Mouse (Mus musculus) midbrain, embryonic 12.5 days (tissue): Measurements from ENCODE around the gene Cdk15. TPM values are rescaled to one million over a fixed set of nuclear protein-coding genes. Genes with fewer than 3 reads are reported as not detected.

Source experiments
- ATAC-seq: fragments of 200-750 bp; cut with Nextera tagmentation; 2 replicates; pipeline ENCODE4 v1.8.0; 2017; ENCODE audit warnings: low read depth, moderate TSS enrichment, moderate library complexity; ENCODE audit not compliant: low FRiP score
- H3K27ac ChIP-seq: fragments of 300-500 bp; sonication (generic); replicated peaks from 2 replicates; pipeline ENCODE4 v1.5.1; 2016; ENCODE audit warnings: mild to moderate bottlenecking
- H3K27me3 ChIP-seq: fragments of 300-500 bp; sonication (generic); 2 replicates; pipeline ENCODE4 v1.6.1; 2016; ENCODE audit warnings: mild to moderate bottlenecking
- H3K36me3 ChIP-seq: fragments of 300-500 bp; sonication (generic); 2 replicates; pipeline ENCODE4 v1.6.1; 2016
- H3K4me1 ChIP-seq: fragments of 300-500 bp; sonication (generic); 2 replicates; pipeline ENCODE4 v1.6.1; 2016
- H3K4me2 ChIP-seq: fragments of 300-500 bp; sonication (generic); replicated peaks from 2 replicates; pipeline ENCODE4 v1.6.1; 2016; ENCODE audit warnings: mild to moderate bottlenecking, moderate library complexity
- H3K4me3 ChIP-seq: fragments of 300-500 bp; sonication (generic); 2 replicates; pipeline ENCODE4 v1.5.1; 2016; ENCODE audit warnings: mild to moderate bottlenecking
- H3K9ac ChIP-seq: fragments of 300-500 bp; sonication (generic); replicated peaks from 2 replicates; pipeline ENCODE4 v1.6.1; 2016; ENCODE audit warnings: mild to moderate bottlenecking, moderate library complexity
- H3K9me3 ChIP-seq: fragments of 300-500 bp; sonication (generic); 2 replicates; pipeline ENCODE4 v1.6.1; 2016; ENCODE audit warnings: mild to moderate bottlenecking
- WGBS: fragments of 180-500 bp; shearing (Covaris S2); methylation state at CpG from one replicate; pipeline ENCODE4 v1.1.7; 2016; 5-methylcytosine and 5-hydroxymethylcytosine counted together
- polyA plus RNA-seq: library from polyadenylated mRNA; unstranded; fragments of >200 nt; fragmentation: Nextera tagmentation; extraction: Ambion mirVana; gene quantifications from 2 replicates; pipeline ENCODE4 v1.2.1, GENCODE M21; 2016

The Cdk15 gene
- polyA plus RNA-seq, 1 experiment from 2014 or later, result 0.28 TPM

- H3K27ac ChIP-seq, result peak overlapping the region; percentile 43; the same call in 1 of the 2 replicates
- H3K9ac ChIP-seq, result peak overlapping the region; percentile 79; the same call in 1 of the 2 replicates
- WGBS, result 1% methylated on average over 19 of the region's 19 CpGs
- no peaks in the 10 kb centered on the region for H3K9me3 ChIP-seq
- H3K4me1 ChIP-seq, result 0 out of 2 replicates have a peak, but pooled peaks cover 5% of the 10 kb centered on the region
- H3K4me3 ChIP-seq, result peak overlapping the region; percentile 81
- no peaks in the 10 kb centered on the region for H3K36me3 ChIP-seq
- peak overlapping the region; percentile 69 for H3K4me2 ChIP-seq
- no peaks in the 10 kb centered on the region for H3K27me3 ChIP-seq
- peak; percentile 17; the same call in 1 of the 2 replicates for ATAC-seq
Measured at GRCm38 (mm10) chr1:59237614-59238211, 19.0 kb upstream of the Cdk15 start.

GRCm38 (mm10) chr1:59243770-59244169 is 12.9 kb upstream of the Cdk15 start:
- 49% methylated on average over 2 of the region's 2 CpGs for WGBS
- Histone ChIP-seq H3K36me3 (no peaks in the 10 kb centered on the region), H3K9me3 (no peaks in the 10 kb centered on the region), H3K4me3 (no peak overlapping the region), H3K9ac (no peak overlapping the region), H3K27me3 (no peaks in the 10 kb centered on the region), H3K4me1 (no peaks in the 10 kb centered on the region), H3K27ac (no peak overlapping the region), H3K4me2 (no peak overlapping the region)
- ATAC-seq, result no peak

- Histone ChIP-seq H3K27me3 (no peaks in the 10 kb centered on the region), H3K4me1 (no peaks in the 10 kb centered on the region), H3K4me3 (no peak overlapping the region), H3K9me3 (no peaks in the 10 kb centered on the region), H3K36me3 (no peaks in the 10 kb centered on the region), H3K27ac (no peak overlapping the region), H3K4me2 (no peak overlapping the region), H3K9ac (no peak overlapping the region)
- WGBS, result 6% methylated on average over 9 of the region's 9 CpGs
- ATAC-seq, result 0 out of 2 replicates have a peak, but pooled peaks have one; percentile 52
Measured at GRCm38 (mm10) chr1:59247602-59248001, 9.1 kb upstream of the Cdk15 start.

GRCm38 (mm10) chr1:59252762-59253161 is 3.9 kb upstream of the Cdk15 start:
- Histone ChIP-seq H3K36me3 (no peaks in the 10 kb centered on the region), H3K27me3 (peaks cover 17% of the 10 kb centered on the region), H3K9me3 (no peaks in the 10 kb centered on the region), H3K4me3 (no peak overlapping the region), H3K27ac (no peak overlapping the region), H3K9ac (no peak overlapping the region), H3K4me1 (peaks cover 16% of the 10 kb centered on the region), H3K4me2 (peak overlapping the region; percentile 53)
- 5% methylated on average over 5 of the region's 7 CpGs for WGBS
- no peak for ATAC-seq

- no peak overlapping the region for H3K27ac ChIP-seq
Measured at GRCm38 (mm10) chr1:59253301-59253909, 3.3 kb upstream of the Cdk15 start.

GRCm38 (mm10) chr1:59257736-59258135 is 1.0 kb downstream of the Cdk15 start:
- Histone ChIP-seq H3K27ac (no peak overlapping the region), H3K9ac (no peak overlapping the region), H3K4me1 (peaks cover 19% of the 10 kb centered on the region), H3K4me3 (no peak overlapping the region), H3K36me3 (no peaks in the 10 kb centered on the region), H3K4me2 (no peak overlapping the region), H3K9me3 (no peaks in the 10 kb centered on the region), H3K27me3 (peaks cover 32% of the 10 kb centered on the region)
- 14% methylated on average over 3 of the region's 3 CpGs for WGBS
- ATAC-seq, result no peak

More at GRCm38 (mm10) chr1:59253301-59253909, 3.3 kb upstream of the Cdk15 start:
- Histone ChIP-seq H3K36me3 (no peaks in the 10 kb centered on the region), H3K4me2 (peak overlapping the region; percentile 53), H3K4me1 (peaks cover 19% of the 10 kb centered on the region), H3K27me3 (peaks cover 21% of the 10 kb centered on the region), H3K9ac (peak overlapping the region; percentile 20), H3K9me3 (no peaks in the 10 kb centered on the region), H3K4me3 (peak overlapping the region; percentile 26)
- WGBS, result 2% methylated on average over 15 of the region's 18 CpGs
- ATAC-seq, result peak; percentile 34; the same call in 1 of the 2 replicates

- WGBS, result 59% methylated on average over 8 of the region's 8 CpGs
- no peak overlapping the region for H3K9ac ChIP-seq
- no peak overlapping the region for H3K27ac ChIP-seq
- no peak overlapping the region for H3K4me2 ChIP-seq
- no peaks in the 10 kb centered on the region for H3K27me3 ChIP-seq
- no peaks in the 10 kb centered on the region for H3K9me3 ChIP-seq
- H3K4me1 ChIP-seq, result no peaks in the 10 kb centered on the region; the same call in 1 of the 2 replicates
- no peak overlapping the region for H3K4me3 ChIP-seq
- no peak for ATAC-seq
- H3K36me3 ChIP-seq, result no peaks in the 10 kb centered on the region
Measured at GRCm38 (mm10) chr1:59268931-59269330, 12.2 kb downstream of the Cdk15 start.

GRCm38 (mm10) chr1:59269466-59269865 is 12.8 kb downstream of the Cdk15 start:
- H3K4me1 ChIP-seq, result no peaks in the 10 kb centered on the region; the same call in 1 of the 2 replicates
- H3K9ac ChIP-seq, result no peak overlapping the region
- no peak for ATAC-seq
- H3K27me3 ChIP-seq, result no peaks in the 10 kb centered on the region
- H3K27ac ChIP-seq, result no peak overlapping the region
- H3K9me3 ChIP-seq, result no peaks in the 10 kb centered on the region
- no peak overlapping the region for H3K4me3 ChIP-seq
- WGBS, result 88% methylated on average over 6 of the region's 6 CpGs
- H3K4me2 ChIP-seq, result no peak overlapping the region
- H3K36me3 ChIP-seq, result no peaks in the 10 kb centered on the region

- WGBS, result 62% methylated on average over 20 of the region's 20 CpGs
- no peaks in the 10 kb centered on the region for H3K27me3 ChIP-seq
- H3K36me3 ChIP-seq, result no peaks in the 10 kb centered on the region
- H3K4me1 ChIP-seq, result no peaks in the 10 kb centered on the region; the same call in 1 of the 2 replicates
- H3K9me3 ChIP-seq, result no peaks in the 10 kb centered on the region
- H3K9ac ChIP-seq, result no peak overlapping the region
- H3K27ac ChIP-seq, result no peak overlapping the region
- no peak overlapping the region for H3K4me2 ChIP-seq
- no peak overlapping the region for H3K4me3 ChIP-seq
- no peak for ATAC-seq
Measured at GRCm38 (mm10) chr1:59269951-59270689, 13.4 kb downstream of the Cdk15 start.

- Histone ChIP-seq H3K36me3 (no peaks in the 10 kb centered on the region), H3K9me3 (no peaks in the 10 kb centered on the region), H3K4me3 (no peak overlapping the region), H3K9ac (no peak overlapping the region), H3K27ac (no peak overlapping the region), H3K4me1 (no peaks in the 10 kb centered on the region; the same call in 1 of the 2 replicates), H3K27me3 (no peaks in the 10 kb centered on the region; the same call in 1 of the 2 replicates), H3K4me2 (no peak overlapping the region)
- no peak for ATAC-seq
- 48% methylated on average over 3 of the region's 3 CpGs for WGBS
Measured at GRCm38 (mm10) chr1:59272189-59272588, 15.5 kb downstream of the Cdk15 start.

GRCm38 (mm10) chr1:59285880-59286279 is 29.2 kb downstream of the Cdk15 start:
- Histone ChIP-seq H3K4me1 (no peaks in the 10 kb centered on the region), H3K9me3 (no peaks in the 10 kb centered on the region), H3K9ac (no peak overlapping the region), H3K4me3 (no peak overlapping the region), H3K27ac (no peak overlapping the region), H3K27me3 (no peaks in the 10 kb centered on the region), H3K36me3 (no peaks in the 10 kb centered on the region), H3K4me2 (no peak overlapping the region)
- no peak for ATAC-seq
- WGBS, result 92% methylated on average over 5 of the region's 5 CpGs

- H3K4me1 ChIP-seq, result no peaks in the 10 kb centered on the region
- no peaks in the 10 kb centered on the region for H3K27me3 ChIP-seq
- H3K4me2 ChIP-seq, result no peak overlapping the region
- no peak overlapping the region for H3K9ac ChIP-seq
- 73% methylated on average over 13 of the region's 13 CpGs for WGBS
- no peak overlapping the region for H3K27ac ChIP-seq
- H3K9me3 ChIP-seq, result no peaks in the 10 kb centered on the region
- ATAC-seq, result no peak
- H3K4me3 ChIP-seq, result no peak overlapping the region
- H3K36me3 ChIP-seq, result no peaks in the 10 kb centered on the region
Measured at GRCm38 (mm10) chr1:59286316-59286850, 29.7 kb downstream of the Cdk15 start.
